In the genomic region with DNA sequence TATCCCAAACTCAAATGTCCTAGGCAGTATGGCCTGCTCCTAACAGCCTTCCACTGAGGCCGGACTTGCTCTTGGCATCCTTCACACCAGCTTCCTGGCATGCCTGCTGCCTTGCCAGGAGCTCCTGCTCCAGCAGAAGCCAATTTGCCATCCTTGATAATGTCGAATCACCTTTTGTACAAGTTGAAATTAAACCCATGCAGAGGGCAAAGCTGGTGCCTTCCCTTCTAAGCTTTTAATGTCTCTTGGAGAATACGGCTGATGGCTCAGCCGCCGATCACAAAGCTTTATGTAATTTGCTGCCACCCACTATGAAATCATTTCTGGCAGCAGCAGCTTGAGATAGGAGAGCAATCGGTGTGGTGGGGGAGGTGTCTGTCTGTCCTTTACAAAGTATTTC, we compare ENCODE assay signal across 14 mouse cellular contexts. TPM values are rescaled to one million over a fixed set of nuclear protein-coding genes. Genes with fewer than 3 reads are reported as not detected.
DNase-seq lines count a peak whose midpoint lies in the region; ATAC-seq and TF ChIP-seq lines count a peak whose summit lies in the region.
"Had no signal": no experiment of that assay in that cellular context is flagged by ENCODE, and none has a peak within 500 bp of the region (broad histone marks: within the 10 kb centered on the region; RNA-seq: fewer than 3 reads in every experiment).

No protein-coding gene starts in this region.

- peak; percentile 36 for ATAC-seq in frontal cortex, adult (ENCODE audit: low TSS enrichment)
- no peak for ATAC-seq in lung, postnatal 0 days
- ATAC-seq: hindbrain, embryonic 16.5 days had no signal

- WGBS in lung, postnatal 0 days, result 66% methylated on average over 6 of the region's 6 CpGs

- H3K9ac ChIP-seq in lung, postnatal 0 days (replicated peaks; ENCODE audit: low read depth), result no peak overlapping the region

- H3K36me3 ChIP-seq in lung, postnatal 0 days (ENCODE audit: insufficient read depth, low read length), result no peaks in the 10 kb centered on the region

- no peak overlapping the region for H3K4me3 ChIP-seq in lung, postnatal 0 days (ENCODE audit: low read depth, low read length)
- H3K4me3 ChIP-seq: erythroblast, embryonic 14.5 days had no signal

- H3K27ac ChIP-seq in lung, postnatal 0 days (ENCODE audit: low read length), result no peak overlapping the region

- H3K4me2 ChIP-seq in lung, postnatal 0 days (replicated peaks; ENCODE audit: low read depth, low read length), result no peak overlapping the region

- no peaks in the 10 kb centered on the region for H3K27me3 ChIP-seq in lung, postnatal 0 days (replicated peaks; ENCODE audit: insufficient read depth, low read length)

- TF ChIP-seq EP300 in lung, postnatal 0 days (IDR thresholded peaks at IDR 0.05), result no peak

- no peaks in the 10 kb centered on the region for H3K9me3 ChIP-seq in lung, postnatal 0 days (ENCODE audit: low read length)

- TF ChIP-seq CTCF in lung, postnatal 0 days (IDR thresholded peaks at IDR 0.05), result no peak

- H3K4me1 ChIP-seq in lung, postnatal 0 days (ENCODE audit: insufficient read depth, low read depth, low read length), result 0 out of 2 replicates have a peak, but pooled peaks cover 4% of the 10 kb centered on the region

- DNase-seq in frontal cortex, postnatal 10 days (ENCODE audit: low spot score in 2 of 2), result no peak
- peak; percentile 82 for DNase-seq in right cerebral cortex, adult 18-20 months
- no peak for DNase-seq in right cerebral cortex, postnatal 4 days
- peak; percentile 40 to 63 for DNase-seq in left cerebral cortex, adult 18-20 months (ENCODE audit: low spot score in 2 of 2)
- DNase-seq in telencephalon, adult 2 months (ENCODE audit: low read depth, low spot score), result peak; percentile 87
- DNase-seq in lung, postnatal 0 days (ENCODE audit: low spot score), result no peak
- no peak for DNase-seq in spleen, adult 18-20 months
- DNase-seq: gastrocnemius, postnatal 36 days; thymus, postnatal 4 days had no signal

RNA-seq across cellular contexts. Expression of gene Nup93, which starts 4.7 kb away (rescaled TPM):
- 10 to 100 TPM; 40.5 to 46.5 TPM for total RNA-seq in left cerebral cortex, adult 18-20 months (2021)
- 26.7 and 27.1 TPM in 2 replicates for polyA plus RNA-seq in lung, postnatal 0 days (2015; fragmentation: Nextera tagmentation; extraction: Ambion mirVana)

RNA-seq across cellular contexts. Expression of gene Mt1, which starts 30.8 kb away (rescaled TPM):
- 100 to 1,000 TPM; 333 to 422 TPM for total RNA-seq in left cerebral cortex, adult 18-20 months (2021)
- polyA plus RNA-seq in lung, postnatal 0 days (2015; fragmentation: Nextera tagmentation; extraction: Ambion mirVana), result 836 and 858 TPM in 2 replicates

RNA-seq across cellular contexts. Expression of gene Mt2, which starts 37.2 kb away (rescaled TPM):
- 100 to 1,000 TPM; 215 to 228 TPM for total RNA-seq in left cerebral cortex, adult 18-20 months (2021)
- polyA plus RNA-seq in lung, postnatal 0 days (2015; fragmentation: Nextera tagmentation; extraction: Ambion mirVana), result 143 and 159 TPM in 2 replicates
- total RNA-seq: monocyte, adult 5-6 weeks had no signal

RNA-seq across cellular contexts. Expression of gene Mt3, which starts 57.2 kb away (rescaled TPM):
- 100 to 1,000 TPM; 795 to 921 TPM for total RNA-seq in left cerebral cortex, adult 18-20 months (2021)
- 2.6 TPM in 2 replicates for polyA plus RNA-seq in lung, postnatal 0 days (2015; fragmentation: Nextera tagmentation; extraction: Ambion mirVana)
- total RNA-seq: monocyte, adult 5-6 weeks had no signal
- polyA plus RNA-seq: C2C12; erythroblast, embryonic 14.5 days had no signal

Comparison
In these comparisons a context has a peak if more than half of its experiments do, and no peak if none do; other contexts are left out.
1. DNase-seq: peak in right cerebral cortex, adult 18-20 months (single experiment), left cerebral cortex, adult 18-20 months (2 of 2) and telencephalon, adult 2 months (single experiment); none in frontal cortex, postnatal 10 days (0 of 2), right cerebral cortex, postnatal 4 days (single experiment), lung, postnatal 0 days (single experiment) and spleen, adult 18-20 months (0 of 2).